Comparison of ENCODE assay signal across 10 mouse cellular contexts in genomic region chr10:90370751-90371150, GRCm38 (mm10).
DNase-seq lines count a peak whose midpoint lies in the region; ATAC-seq lines count a peak whose summit lies in the region.
"Had no signal": no experiment of that assay in that cellular context is flagged by ENCODE, and none has a peak within 500 bp of the region (broad histone marks: within the 10 kb centered on the region; RNA-seq: fewer than 3 reads in every experiment).

No protein-coding gene starts in this region.

- H3K27ac ChIP-seq in brown adipose tissue, adult 24 weeks (replicated peaks; ENCODE audit: low read depth, low read length) = peak overlapping the region; percentile 24; the same call in 1 of the 2 replicates
- no peak overlapping the region for H3K27ac ChIP-seq in midbrain, embryonic 15.5 days
- H3K27ac ChIP-seq in heart, embryonic 11.5 days (ENCODE audit: low read depth, low read length) = no peak overlapping the region
- H3K27ac ChIP-seq: limb, embryonic 15.5 days had no signal

- H3K9ac ChIP-seq in midbrain, embryonic 15.5 days = no peak overlapping the region
- no peak overlapping the region for H3K9ac ChIP-seq in heart, embryonic 11.5 days (ENCODE audit: low read depth, low read length)
- H3K9ac ChIP-seq: limb, embryonic 15.5 days had no signal

- WGBS in midbrain, embryonic 15.5 days = 81% methylated on average over 3 of the region's 3 CpGs
- 84% methylated on average over 3 of the region's 3 CpGs for WGBS in heart, embryonic 11.5 days (ENCODE audit: insufficient replicate concordance)

- H3K36me3 ChIP-seq in midbrain, embryonic 15.5 days (replicated peaks) = no peaks in the 10 kb centered on the region
- no peaks in the 10 kb centered on the region for H3K36me3 ChIP-seq in heart, embryonic 11.5 days (ENCODE audit: control insufficient read depth, insufficient read depth, low read length)
- H3K36me3 ChIP-seq: limb, embryonic 15.5 days had no signal

- H3K4me1 ChIP-seq in brown adipose tissue, adult 24 weeks (ENCODE audit: control insufficient read depth, insufficient read depth, insufficient read length, low read length) = peaks cover 2% of the 10 kb centered on the region; the same call in 1 of the 2 replicates
- no peaks in the 10 kb centered on the region for H3K4me1 ChIP-seq in midbrain, embryonic 15.5 days
- H3K4me1 ChIP-seq in heart, embryonic 11.5 days (ENCODE audit: control insufficient read depth, insufficient read depth, low read length) = no peaks in the 10 kb centered on the region
- H3K4me1 ChIP-seq: limb, embryonic 15.5 days had no signal

- peak; percentile 39; the same call in 1 of the 2 replicates for ATAC-seq in midbrain, embryonic 15.5 days (replicated peaks)
- no peak for ATAC-seq in heart, embryonic 11.5 days (replicated peaks; ENCODE audit: insufficient number of reproducible peaks, low FRiP score, low TSS enrichment)
- ATAC-seq: CD4-positive, CD25-positive, alpha-beta regulatory T cell, adult 4 months had no signal

- no peak overlapping the region for H3K4me2 ChIP-seq in midbrain, embryonic 15.5 days
- no peak overlapping the region for H3K4me2 ChIP-seq in heart, embryonic 11.5 days
- H3K4me2 ChIP-seq: limb, embryonic 15.5 days had no signal

- H3K9me3 ChIP-seq in midbrain, embryonic 15.5 days = no peaks in the 10 kb centered on the region
- no peaks in the 10 kb centered on the region for H3K9me3 ChIP-seq in heart, embryonic 11.5 days (replicated peaks; ENCODE audit: control insufficient read depth, low read length)
- H3K9me3 ChIP-seq: limb, embryonic 15.5 days had no signal

- no peaks in the 10 kb centered on the region for H3K27me3 ChIP-seq in midbrain, embryonic 15.5 days (replicated peaks)
- no peaks in the 10 kb centered on the region for H3K27me3 ChIP-seq in heart, embryonic 11.5 days (ENCODE audit: control insufficient read depth, insufficient read depth, low read length)
- H3K27me3 ChIP-seq: limb, embryonic 15.5 days had no signal

- no peak overlapping the region for H3K4me3 ChIP-seq in brown adipose tissue, adult 24 weeks (ENCODE audit: insufficient read depth, low read depth, low read length)
- no peak overlapping the region for H3K4me3 ChIP-seq in midbrain, embryonic 15.5 days
- H3K4me3 ChIP-seq in heart, embryonic 11.5 days (ENCODE audit: low read depth, low read length) = no peak overlapping the region
- H3K4me3 ChIP-seq: limb, embryonic 15.5 days had no signal

- DNase-seq in heart, adult 11 months = peak; percentile 86
- DNase-seq in heart, postnatal 4 days = no peak
- peak; percentile 2 for DNase-seq in ovary, postnatal 14 days (ENCODE audit: low spot score)
- no peak for DNase-seq in ovary, adult 18-20 months (ENCODE audit: low spot score)
- DNase-seq in kidney, adult 8-10 months = no peak

Comparison
In these comparisons a context has a peak if more than half of its experiments do, and no peak if none do; other contexts are left out.
1. DNase-seq: peak in heart, adult 11 months (single experiment) and ovary, postnatal 14 days (single experiment); none in heart, postnatal 4 days (single experiment), ovary, adult 18-20 months (single experiment) and kidney, adult 8-10 months (0 of 2).